Mouse (Mus musculus): ENCODE measurements at regions not wholly inside any gene's neighbourhood (a gene's known extent, or its start where the extent isn't known, plus 50 kb on each side); places are given as distances from the start of the nearest gene placed in this dataset.

DNA sequence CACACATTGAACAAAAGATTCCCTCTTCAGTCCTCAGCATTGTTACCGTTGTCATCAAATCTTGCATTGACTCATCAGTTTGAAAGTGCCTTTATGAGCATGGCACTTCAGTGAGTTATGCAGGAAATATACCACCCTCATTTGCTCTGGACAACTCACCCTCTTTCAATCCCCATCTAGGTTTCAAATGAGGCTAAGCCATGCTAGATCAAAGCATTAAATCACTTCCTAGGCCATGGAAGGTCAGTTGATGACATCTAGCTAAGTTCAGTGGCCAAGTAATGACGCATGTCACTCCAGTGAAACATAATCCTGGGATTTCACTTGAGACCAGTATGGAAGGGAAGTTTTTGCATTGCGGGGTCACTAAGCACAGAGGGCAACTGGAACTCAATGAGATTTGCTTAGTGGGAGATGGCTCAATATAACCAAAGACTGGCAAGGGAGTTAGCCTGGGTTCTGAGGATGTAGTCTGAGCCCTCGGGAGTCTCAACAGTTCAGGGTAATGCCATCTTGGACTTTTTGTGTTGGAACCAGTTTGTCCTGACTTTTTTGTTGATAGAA, 562.0 kb upstream of the Sall1 start:
- TF ChIP-seq CTCF (IDR thresholded peaks at IDR 0.05; ENCODE audit: extremely low read depth, insufficient read depth, insufficient read length, insufficient replicate concordance): no peak
- TF ChIP-seq POLR2A (IDR thresholded peaks at IDR 0.05; ENCODE audit: low read depth, low read length): no peak
